Mouse (Mus musculus): Measurements from ENCODE around the gene Mab21l1.

- TF ChIP-seq CTCF (IDR thresholded peaks at IDR 0.05; ENCODE audit: borderline replicate concordance, insufficient read depth, low read depth, low read length) (no peak), POLR2A (IDR thresholded peaks at IDR 0.05; ENCODE audit: borderline replicate concordance, insufficient read depth, low read length) (no peak)
Observed at GRCm38 (mm10) chr3:55824864-55825263, 42.6 kb downstream of the Mab21l1 start.
